Mouse (Mus musculus) frontal cortex, postnatal 36 days (tissue): Measurements from ENCODE around the gene Dnaaf1.
A peak's percentile ranks its signal among the peaks of the same experiment; 100 is the strongest.

Experiments used
- DNase-seq, 2 experiments: peaks; one replicate each; pipeline ENCODE4 v3.0.0; 2022; ENCODE audit warnings: low spot score in 2 of 2

Gene Dnaaf1

GRCm38 (mm10) chr8:119571135-119571534 is 3.9 kb upstream of the Dnaaf1 start:
- DNase-seq: no peak

GRCm38 (mm10) chr8:119572411-119572810 is 2.6 kb upstream of the Dnaaf1 start:
- DNase-seq: no peak

- DNase-seq: no peak
These were observed 311 bp downstream of the Dnaaf1 start for GRCm38 (mm10) chr8:119575366-119575726.

GRCm38 (mm10) chr8:119579096-119579495 is 4.1 kb downstream of the Dnaaf1 start:
- no peak for DNase-seq

- no peak for DNase-seq
These were observed 5.6 kb downstream of the Dnaaf1 start for GRCm38 (mm10) chr8:119580441-119581161.

- no peak for DNase-seq
These were observed 10.9 kb downstream of the Dnaaf1 start for GRCm38 (mm10) chr8:119585901-119586300.

- DNase-seq: no peak
These were observed 13.3 kb downstream of the Dnaaf1 start for GRCm38 (mm10) chr8:119588321-119588720.

- DNase-seq: no peak
These were observed 13.8 kb downstream of the Dnaaf1 start for GRCm38 (mm10) chr8:119588844-119589243.

- DNase-seq: no peak
These were observed 15.3 kb downstream of the Dnaaf1 start for GRCm38 (mm10) chr8:119590348-119590747.

- DNase-seq: no peak
These were observed 16.4 kb downstream of the Dnaaf1 start for GRCm38 (mm10) chr8:119591456-119591855.

- DNase-seq: no peak
These were observed 28.7 kb downstream of the Dnaaf1 start for GRCm38 (mm10) chr8:119603771-119604170.

- no peak for DNase-seq
These were observed 29.4 kb downstream of the Dnaaf1 start for GRCm38 (mm10) chr8:119604398-119604803.

GRCm38 (mm10) chr8:119604996-119605395 is 30.0 kb downstream of the Dnaaf1 start, which contains the start of gene Taf1c:
Gene Taf1c (minus strand): TSS chr8:119605222.
- DNase-seq: peak; percentile 89 to 93

GRCm38 (mm10) chr8:119606224-119606623 is 31.2 kb downstream of the Dnaaf1 start:
- DNase-seq: no peak

- DNase-seq: no peak
These were observed 37.4 kb downstream of the Dnaaf1 start, which contains the start of gene Adad2 for GRCm38 (mm10) chr8:119612471-119612870. Gene Adad2 (plus strand): TSS chr8:119612747.

- DNase-seq: no peak
These were observed 40.1 kb downstream of the Dnaaf1 start for GRCm38 (mm10) chr8:119615096-119615495.

GRCm38 (mm10) chr8:119616358-119616757 is 41.3 kb downstream of the Dnaaf1 start:
- no peak for DNase-seq

- no peak for DNase-seq
These were observed 41.8 kb downstream of the Dnaaf1 start for GRCm38 (mm10) chr8:119616811-119617210.

- no peak for DNase-seq
These were observed 42.6 kb downstream of the Dnaaf1 start for GRCm38 (mm10) chr8:119617586-119617985.

- DNase-seq: no peak
These were observed 43.9 kb downstream of the Dnaaf1 start for GRCm38 (mm10) chr8:119618887-119619286.

GRCm38 (mm10) chr8:119620116-119620840 is 45.2 kb downstream of the Dnaaf1 start:
- no peak for DNase-seq

GRCm38 (mm10) chr8:119620848-119621465 is 45.9 kb downstream of the Dnaaf1 start:
- no peak for DNase-seq

GRCm38 (mm10) chr8:119622555-119622954 is 47.5 kb downstream of the Dnaaf1 start:
- DNase-seq: no peak
